Mouse (Mus musculus) ES-E14 (cell line): Measurements from ENCODE around the gene Efcab2. TPM values are rescaled to one million over a fixed set of nuclear protein-coding genes. Genes with fewer than 3 reads are reported as not detected.

Experiments
- DNase-seq: peaks from one replicate; pipeline ENCODE4 v3.0.0-alpha.2; 2013; ENCODE audit warnings: low read depth, low spot score
- H3K27ac ChIP-seq: 2 replicates; pipeline ENCODE4 v1.5.1; 2012; ENCODE audit warnings: low read depth, mild to moderate bottlenecking, low read length, moderate library complexity, mixed read lengths; ENCODE audit not compliant: poor library complexity, insufficient read depth, severe bottlenecking
- H3K36me3 ChIP-seq: 2 replicates; pipeline ENCODE4 v1.6.1; 2012; ENCODE audit warnings: mild to moderate bottlenecking, low read length, moderate library complexity, mixed read lengths; ENCODE audit not compliant: control insufficient read depth, poor library complexity, insufficient read depth, severe bottlenecking
- H3K4me1 ChIP-seq, 2 experiments: fragments of 150-350 bp in 1 of 2; sonication (generic) in 1 of 2; 2 replicates each; pipeline ENCODE4 v1.6.1; 2012; ENCODE audit warnings: low read length in 2 of 2, mild to moderate bottlenecking in 1 of 2, mixed read lengths in 1 of 2; ENCODE audit not compliant: control insufficient read depth in 2 of 2, insufficient read depth in 2 of 2, poor library complexity in 1 of 2
- H3K4me3 ChIP-seq, 2 experiments: fragments of 150-350 bp in 1 of 2; sonication (generic) in 1 of 2; 2 replicates each; pipeline ENCODE4 v1.5.1; 2012; ENCODE audit warnings: low read length in 2 of 2, low read depth in 1 of 2, mild to moderate bottlenecking in 1 of 2, mixed read lengths in 1 of 2; ENCODE audit not compliant: insufficient read depth in 1 of 2, poor library complexity in 1 of 2, severe bottlenecking in 1 of 2
- H3K9ac ChIP-seq: 2 replicates; pipeline ENCODE4 v1.6.1; 2012; ENCODE audit warnings: low read depth, mild to moderate bottlenecking, low read length, mixed read lengths; ENCODE audit not compliant: poor library complexity, insufficient read depth, severe bottlenecking
- H3K9me3 ChIP-seq: fragments of 150-350 bp; sonication (generic); 2 replicates; pipeline ENCODE4 v1.6.1; 2012; ENCODE audit warnings: low read depth, mild to moderate bottlenecking, low read length; ENCODE audit not compliant: control insufficient read depth, insufficient read depth
- CHD2 ChIP-seq: IDR thresholded peaks from 2 replicates; pipeline ENCODE4 v1.6.1; 2014; ENCODE audit warnings: mild to moderate bottlenecking, low read depth, low read length, inconsistent platforms
- HCFC1 ChIP-seq: IDR thresholded peaks from 2 replicates; pipeline ENCODE4 v1.6.1; 2012; ENCODE audit warnings: low read length, inconsistent platforms, borderline replicate concordance; ENCODE audit not compliant: insufficient read depth
- MAFK ChIP-seq: IDR thresholded peaks from 2 replicates; pipeline ENCODE4 v1.6.1; 2014; ENCODE audit warnings: mild to moderate bottlenecking, low read depth, low read length, inconsistent platforms; ENCODE audit not compliant: insufficient read depth
- ZC3H11A ChIP-seq: IDR thresholded peaks from 2 replicates; pipeline ENCODE4 v1.6.1; 2012; ENCODE audit warnings: low read depth, mild to moderate bottlenecking, inconsistent platforms, low read length, borderline replicate concordance
- ZNF384 ChIP-seq: IDR thresholded peaks from 2 replicates; pipeline ENCODE4 v1.6.1; 2012; ENCODE audit warnings: low read depth, low read length, inconsistent platforms
- in situ Hi-C, 2 experiments: fragments of 600-800 bp; cut with MboI; formaldehyde crosslinking; loops; one replicate each; pipeline ENCODE4 v1.15.1; 2025; ENCODE audit warnings: low sequenced_read_pairs in 2 of 2, inconsistent platforms in 1 of 2; ENCODE audit not compliant: unreplicated experiment in 2 of 2
- total RNA-seq: library from RNA; depleted of rRNA; stranded (reverse); fragments of 300-350 nt; gene quantifications from 2 replicates; pipeline ENCODE4 v1.2.3, GENCODE M21; 2012

Gene Efcab2
- total RNA-seq, 1 experiment: 1.8 TPM

DNA sequence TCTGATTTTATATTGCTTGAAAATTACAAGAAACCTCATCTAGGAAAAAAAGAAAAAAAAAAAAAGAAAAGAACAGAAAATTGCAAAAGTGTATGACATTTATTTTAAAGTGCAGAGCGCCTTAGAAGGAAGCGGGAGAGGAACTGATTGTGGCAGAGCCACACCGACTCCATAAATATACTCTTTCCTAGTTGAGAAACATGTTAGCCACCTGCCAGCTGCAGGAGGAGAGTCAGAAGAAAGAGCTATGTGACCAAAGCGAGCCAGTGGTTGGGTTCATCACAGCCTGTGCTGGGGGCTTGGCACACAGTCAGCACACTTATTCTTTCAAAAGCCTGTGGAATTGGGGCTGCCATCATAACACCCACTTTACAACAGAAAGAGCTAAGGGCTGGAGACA lies 33.2 kb upstream of the Efcab2 start:
- no peaks in the 10 kb centered on the region for H3K9me3 ChIP-seq
- no peak overlapping the region for H3K9ac ChIP-seq
- no peak for DNase-seq
- H3K27ac ChIP-seq: no peak overlapping the region
- H3K4me3 ChIP-seq: no peak overlapping the region
- no peaks in the 10 kb centered on the region for H3K36me3 ChIP-seq
- H3K4me1 ChIP-seq: peaks cover 0 to 11% of the 10 kb centered on the region in 2 experiments; a peak in 3 of 4 replicates
- TF ChIP-seq MAFK: no peak
- TF ChIP-seq CHD2: no peak
- no peak for TF ChIP-seq ZC3H11A
- no peak for TF ChIP-seq HCFC1
- TF ChIP-seq ZNF384: no peak
- in situ Hi-C loops: no loop called here

- Histone ChIP-seq H3K36me3 (no peaks in the 10 kb centered on the region), H3K9me3 (no peaks in the 10 kb centered on the region), H3K4me3 (no peak overlapping the region), H3K27ac (no peak overlapping the region), H3K4me1 (peaks cover 0 to 3% of the 10 kb centered on the region in 2 experiments; a peak in 1 of 4 replicates), H3K9ac (no peak overlapping the region)
- TF ChIP-seq ZNF384: no peak
- no peak for TF ChIP-seq HCFC1
- no peak for TF ChIP-seq CHD2
- TF ChIP-seq ZC3H11A: no peak
- TF ChIP-seq MAFK: no peak
- in situ Hi-C loops: no loop called here
- DNase-seq: no peak
Measured at GRCm38 (mm10) chr1:178375381-178375780, 30.5 kb upstream of the Efcab2 start.

GRCm38 (mm10) chr1:178376061-178376460 lies 29.8 kb upstream of the Efcab2 start:
- Histone ChIP-seq H3K9me3 (no peaks in the 10 kb centered on the region), H3K27ac (no peak overlapping the region), H3K36me3 (no peaks in the 10 kb centered on the region), H3K9ac (no peak overlapping the region), H3K4me3 (no peak overlapping the region), H3K4me1 (peaks cover 0 to 3% of the 10 kb centered on the region in 2 experiments; a peak in 1 of 4 replicates)
- DNase-seq: no peak
- TF ChIP-seq ZC3H11A (no peak), ZNF384 (no peak), CHD2 (no peak), HCFC1 (no peak), MAFK (no peak)
- in situ Hi-C loops: no loop called here

GRCm38 (mm10) chr1:178376907-178377306 lies 29.0 kb upstream of the Efcab2 start:
- DNase-seq: no peak
- no peak overlapping the region for H3K4me3 ChIP-seq
- no peak overlapping the region for H3K27ac ChIP-seq
- H3K36me3 ChIP-seq: no peaks in the 10 kb centered on the region
- no peaks in the 10 kb centered on the region for H3K9me3 ChIP-seq
- H3K4me1 ChIP-seq: peaks cover 0 to 3% of the 10 kb centered on the region in 2 experiments; a peak in 1 of 4 replicates
- TF ChIP-seq MAFK: no peak
- TF ChIP-seq ZNF384: no peak
- no peak for TF ChIP-seq CHD2
- TF ChIP-seq HCFC1: no peak
- TF ChIP-seq ZC3H11A: no peak
- H3K9ac ChIP-seq: no peak overlapping the region
- in situ Hi-C loops: no loop called here

DNA sequence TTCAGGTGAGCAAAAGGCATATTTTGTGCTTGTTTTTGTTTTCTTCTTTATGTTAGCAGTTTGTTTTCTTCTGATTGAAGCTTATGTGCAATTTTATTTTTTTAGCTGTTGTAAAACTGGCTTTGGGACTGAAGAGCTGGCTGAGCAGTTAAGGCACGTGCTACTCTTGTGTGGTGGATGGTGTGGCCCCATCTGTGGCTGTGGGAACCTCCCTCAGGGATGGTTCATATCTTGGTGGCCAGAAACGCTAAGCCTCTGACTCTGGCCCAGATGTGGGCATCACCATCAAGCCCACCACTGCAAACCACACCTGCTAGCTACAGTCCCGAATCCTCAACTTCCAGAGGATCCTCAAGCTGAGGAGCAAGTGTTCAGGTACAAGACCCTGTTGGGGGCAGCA lies 27.8 kb upstream of the Efcab2 start:
- Histone ChIP-seq H3K36me3 (no peaks in the 10 kb centered on the region), H3K4me3 (no peak overlapping the region), H3K27ac (no peak overlapping the region), H3K9ac (no peak overlapping the region), H3K9me3 (no peaks in the 10 kb centered on the region), H3K4me1 (peaks cover 0 to 3% of the 10 kb centered on the region in 2 experiments; a peak in 1 of 4 replicates)
- in situ Hi-C loops: no loop called here
- no peak for DNase-seq
- TF ChIP-seq HCFC1: no peak
- TF ChIP-seq ZC3H11A: no peak
- no peak for TF ChIP-seq ZNF384
- no peak for TF ChIP-seq MAFK
- no peak for TF ChIP-seq CHD2
